Mouse (Mus musculus): ENCODE data around the gene Frmd5. TPM values are rescaled to one million over a fixed set of nuclear protein-coding genes. Genes with fewer than 3 reads are reported as not detected.

The Frmd5 gene
- polyA plus RNA-seq, 1 experiment from 2014 or later = 14.7 TPM

GRCm38 (mm10) chr2:121646528-121646927 lies 160.4 kb downstream of the Frmd5 start:
- H3K9me3 ChIP-seq (ENCODE audit: control insufficient read depth, low read length) = no peaks in the 10 kb centered on the region
- no peak overlapping the region for H3K4me3 ChIP-seq (ENCODE audit: low read depth, low read length)
- H3K27ac ChIP-seq (ENCODE audit: low read depth, low read length) = no peak overlapping the region
- H3K36me3 ChIP-seq (ENCODE audit: control insufficient read depth, insufficient read depth, low read length) = no peaks in the 10 kb centered on the region
- H3K27me3 ChIP-seq (ENCODE audit: control insufficient read depth, insufficient read depth, low read length) = no peaks in the 10 kb centered on the region
- DNase-seq (ENCODE audit: low spot score) (no peak), ATAC-seq (ENCODE audit: insufficient read depth, low FRiP score, low TSS enrichment) (no peak)
- H3K4me1 ChIP-seq (ENCODE audit: control insufficient read depth, insufficient read depth, low read length) = no peaks in the 10 kb centered on the region
- H3K4me2 ChIP-seq (ENCODE audit: low read depth) = no peak overlapping the region
- no peak overlapping the region for H3K9ac ChIP-seq (ENCODE audit: low read length)
- WGBS = 75% methylated on average over 4 of the region's 4 CpGs

- Histone ChIP-seq H3K27ac (ENCODE audit: low read depth, low read length) (no peak overlapping the region), H3K4me3 (ENCODE audit: low read depth, low read length) (no peak overlapping the region), H3K4me2 (ENCODE audit: low read depth) (no peak overlapping the region), H3K9ac (ENCODE audit: low read length) (no peak overlapping the region), H3K4me1 (ENCODE audit: control insufficient read depth, insufficient read depth, low read length) (no peaks in the 10 kb centered on the region), H3K9me3 (ENCODE audit: control insufficient read depth, low read length) (no peaks in the 10 kb centered on the region), H3K27me3 (ENCODE audit: control insufficient read depth, insufficient read depth, low read length) (no peaks in the 10 kb centered on the region), H3K36me3 (ENCODE audit: control insufficient read depth, insufficient read depth, low read length) (no peaks in the 10 kb centered on the region)
- 26% methylated on average over 6 of the region's 6 CpGs for WGBS
- no peak for ATAC-seq (ENCODE audit: insufficient read depth, low FRiP score, low TSS enrichment)
- DNase-seq (ENCODE audit: low spot score) = no peak
These were observed 164.0 kb downstream of the Frmd5 start for GRCm38 (mm10) chr2:121642934-121643333.

GRCm38 (mm10) chr2:121632091-121632490 lies 174.8 kb downstream of the Frmd5 start:
- H3K27me3 ChIP-seq (ENCODE audit: control insufficient read depth, insufficient read depth, low read length) = no peaks in the 10 kb centered on the region
- no peak overlapping the region for H3K9ac ChIP-seq (ENCODE audit: low read length)
- no peak for DNase-seq (ENCODE audit: low spot score)
- H3K4me2 ChIP-seq (ENCODE audit: low read depth) = no peak overlapping the region
- no peak for ATAC-seq (ENCODE audit: insufficient read depth, low FRiP score, low TSS enrichment)
- no peaks in the 10 kb centered on the region for H3K36me3 ChIP-seq (ENCODE audit: control insufficient read depth, insufficient read depth, low read length)
- H3K4me1 ChIP-seq (ENCODE audit: control insufficient read depth, insufficient read depth, low read length) = no peaks in the 10 kb centered on the region
- no peak overlapping the region for H3K4me3 ChIP-seq (ENCODE audit: low read depth, low read length)
- H3K9me3 ChIP-seq (ENCODE audit: control insufficient read depth, low read length) = no peaks in the 10 kb centered on the region
- 79% methylated on average over 4 of the region's 4 CpGs for WGBS
- H3K27ac ChIP-seq (ENCODE audit: low read depth, low read length) = no peak overlapping the region

- WGBS = 82% methylated on average over 5 of the region's 5 CpGs
- no peak for ATAC-seq (ENCODE audit: insufficient read depth, low FRiP score, low TSS enrichment)
These were observed 176.6 kb downstream of the Frmd5 start for GRCm38 (mm10) chr2:121630286-121630685.

GRCm38 (mm10) chr2:121628290-121628689 lies 178.6 kb downstream of the Frmd5 start:
- H3K4me2 ChIP-seq (ENCODE audit: low read depth) = no peak overlapping the region
- no peak for ATAC-seq (ENCODE audit: insufficient read depth, low FRiP score, low TSS enrichment)
- no peak overlapping the region for H3K27ac ChIP-seq (ENCODE audit: low read depth, low read length)
- 85% methylated on average over 10 of the region's 10 CpGs for WGBS
- no peaks in the 10 kb centered on the region for H3K27me3 ChIP-seq (ENCODE audit: control insufficient read depth, insufficient read depth, low read length)
- H3K36me3 ChIP-seq (ENCODE audit: control insufficient read depth, insufficient read depth, low read length) = no peaks in the 10 kb centered on the region
- no peak overlapping the region for H3K4me3 ChIP-seq (ENCODE audit: low read depth, low read length)
- no peaks in the 10 kb centered on the region for H3K4me1 ChIP-seq (ENCODE audit: control insufficient read depth, insufficient read depth, low read length)
- H3K9ac ChIP-seq (ENCODE audit: low read length) = no peak overlapping the region
- no peak for DNase-seq (ENCODE audit: low spot score)
- no peaks in the 10 kb centered on the region for H3K9me3 ChIP-seq (ENCODE audit: control insufficient read depth, low read length)

More at GRCm38 (mm10) chr2:121630286-121630685, 176.6 kb downstream of the Frmd5 start:
- no peak overlapping the region for H3K4me3 ChIP-seq (ENCODE audit: low read depth, low read length)
- H3K27me3 ChIP-seq (ENCODE audit: control insufficient read depth, insufficient read depth, low read length) = no peaks in the 10 kb centered on the region
- no peaks in the 10 kb centered on the region for H3K36me3 ChIP-seq (ENCODE audit: control insufficient read depth, insufficient read depth, low read length)
- no peaks in the 10 kb centered on the region for H3K4me1 ChIP-seq (ENCODE audit: control insufficient read depth, insufficient read depth, low read length)
- no peak for DNase-seq (ENCODE audit: low spot score)
- H3K27ac ChIP-seq (ENCODE audit: low read depth, low read length) = no peak overlapping the region
- no peak overlapping the region for H3K4me2 ChIP-seq (ENCODE audit: low read depth)
- H3K9me3 ChIP-seq (ENCODE audit: control insufficient read depth, low read length) = no peaks in the 10 kb centered on the region
- no peak overlapping the region for H3K9ac ChIP-seq (ENCODE audit: low read length)

GRCm38 (mm10) chr2:121625901-121626300 lies 181.0 kb downstream of the Frmd5 start:
- no peak for ATAC-seq (ENCODE audit: insufficient read depth, low FRiP score, low TSS enrichment)
- Histone ChIP-seq H3K4me3 (ENCODE audit: low read depth, low read length) (no peak overlapping the region), H3K9me3 (ENCODE audit: control insufficient read depth, low read length) (no peaks in the 10 kb centered on the region), H3K4me1 (ENCODE audit: control insufficient read depth, insufficient read depth, low read length) (0 out of 2 replicates have a peak, but pooled peaks cover 2% of the 10 kb centered on the region), H3K27me3 (ENCODE audit: control insufficient read depth, insufficient read depth, low read length) (no peaks in the 10 kb centered on the region), H3K27ac (ENCODE audit: low read depth, low read length) (no peak overlapping the region), H3K4me2 (ENCODE audit: low read depth) (no peak overlapping the region), H3K9ac (ENCODE audit: low read length) (no peak overlapping the region), H3K36me3 (ENCODE audit: control insufficient read depth, insufficient read depth, low read length) (no peaks in the 10 kb centered on the region)
- DNase-seq (ENCODE audit: low spot score) = no peak
- 92% methylated on average over 3 of the region's 3 CpGs for WGBS

GRCm38 (mm10) chr2:121621262-121622163 lies 185.4 kb downstream of the Frmd5 start:
- Histone ChIP-seq H3K4me2 (ENCODE audit: low read depth) (no peak overlapping the region), H3K27ac (ENCODE audit: low read depth, low read length) (no peak overlapping the region), H3K36me3 (ENCODE audit: control insufficient read depth, insufficient read depth, low read length) (no peaks in the 10 kb centered on the region), H3K27me3 (ENCODE audit: control insufficient read depth, insufficient read depth, low read length) (no peaks in the 10 kb centered on the region), H3K4me3 (ENCODE audit: low read depth, low read length) (no peak overlapping the region), H3K4me1 (ENCODE audit: control insufficient read depth, insufficient read depth, low read length) (0 out of 2 replicates have a peak, but pooled peaks cover 2% of the 10 kb centered on the region), H3K9ac (ENCODE audit: low read length) (no peak overlapping the region), H3K9me3 (ENCODE audit: control insufficient read depth, low read length) (no peaks in the 10 kb centered on the region)
- DNase-seq (ENCODE audit: low spot score) (no peak), ATAC-seq (ENCODE audit: insufficient read depth, low FRiP score, low TSS enrichment) (no peak)
- WGBS = 60% methylated on average over 13 of the region's 13 CpGs

GRCm38 (mm10) chr2:121620582-121621261 lies 186.2 kb downstream of the Frmd5 start:
- Histone ChIP-seq H3K4me2 (ENCODE audit: low read depth) (no peak overlapping the region), H3K27ac (ENCODE audit: low read depth, low read length) (no peak overlapping the region), H3K9ac (ENCODE audit: low read length) (no peak overlapping the region), H3K9me3 (ENCODE audit: control insufficient read depth, low read length) (no peaks in the 10 kb centered on the region), H3K36me3 (ENCODE audit: control insufficient read depth, insufficient read depth, low read length) (no peaks in the 10 kb centered on the region), H3K4me1 (ENCODE audit: control insufficient read depth, insufficient read depth, low read length) (0 out of 2 replicates have a peak, but pooled peaks cover 2% of the 10 kb centered on the region), H3K27me3 (ENCODE audit: control insufficient read depth, insufficient read depth, low read length) (no peaks in the 10 kb centered on the region), H3K4me3 (ENCODE audit: low read depth, low read length) (no peak overlapping the region)
- no peak for ATAC-seq (ENCODE audit: insufficient read depth, low FRiP score, low TSS enrichment)
- DNase-seq (ENCODE audit: low spot score) = no peak
- 74% methylated on average over 7 of the region's 7 CpGs for WGBS
